Mouse (Mus musculus) lung, embryonic 14.5 days (tissue): ENCODE results near the gene Mrc1. TPM values are rescaled to one million over a fixed set of nuclear protein-coding genes. Genes with fewer than 3 reads are reported as not detected.

ENCODE experiments used
- ATAC-seq: fragments of 200-750 bp; cut with Nextera tagmentation; 2 replicates; pipeline ENCODE4 v1.8.0; 2017; ENCODE audit warnings: mild to moderate bottlenecking, moderate TSS enrichment, moderate library complexity; ENCODE audit not compliant: insufficient read depth
- DNase-seq: peaks from one replicate; pipeline ENCODE4 v3.0.0-alpha.2; 2015
- H3K27ac ChIP-seq: fragments of 300-500 bp; sonication (generic); 2 replicates; pipeline ENCODE4 v1.5.1; 2014; ENCODE audit warnings: low read depth, mild to moderate bottlenecking, moderate library complexity
- H3K27me3 ChIP-seq: fragments of 300-500 bp; sonication (generic); 2 replicates; pipeline ENCODE4 v1.6.1; 2014; ENCODE audit warnings: low read length, control low read depth; ENCODE audit not compliant: insufficient read depth
- H3K36me3 ChIP-seq: fragments of 300-500 bp; sonication (generic); 2 replicates; pipeline ENCODE4 v1.6.1; 2014; ENCODE audit warnings: control low read depth; ENCODE audit not compliant: insufficient read depth
- H3K4me1 ChIP-seq: fragments of 300-500 bp; sonication (generic); 2 replicates; pipeline ENCODE4 v1.6.1; 2014; ENCODE audit warnings: antibody characterized with exemption, control low read depth; ENCODE audit not compliant: insufficient read depth
- H3K4me2 ChIP-seq: fragments of 300-500 bp; sonication (generic); 2 replicates; pipeline ENCODE4 v1.6.1; 2014; ENCODE audit warnings: mild to moderate bottlenecking
- H3K4me3 ChIP-seq: fragments of 300-500 bp; sonication (generic); 2 replicates; pipeline ENCODE4 v1.5.1; 2014; ENCODE audit warnings: low read depth, low read length
- H3K9ac ChIP-seq: fragments of 300-500 bp; sonication (generic); 2 replicates; pipeline ENCODE4 v1.6.1; 2014
- H3K9me3 ChIP-seq: fragments of 300-500 bp; sonication (generic); 2 replicates; pipeline ENCODE4 v1.6.1; 2016; ENCODE audit warnings: low read depth, low read length, control low read depth
- CTCF ChIP-seq: IDR thresholded peaks from 2 replicates; pipeline ENCODE4 v1.5.1; 2016; ENCODE audit warnings: antibody characterized with exemption, low read depth
- WGBS: fragments of 180-500 bp; shearing (Covaris S2); extraction: QIAGEN DNeasy Blood & Tissue Kit; methylation state at CpG from one replicate; pipeline ENCODE4 v1.1.7; 2014; 5-methylcytosine and 5-hydroxymethylcytosine counted together
- microRNA counts: library from miRNA; unstranded; fragments of <30 nt; microRNA quantifications from one replicate; lab custom pipeline; 2016
- microRNA-seq: library from miRNA; unstranded; fragments of <30 nt; microRNA quantifications from one replicate; pipeline ENCODE4, GENCODE M21; 2016; ENCODE audit warnings: borderline number of aligned reads
- polyA plus RNA-seq: library from polyadenylated mRNA; unstranded; fragments of >200 nt; fragmentation: Nextera tagmentation; extraction: Ambion mirVana; gene quantifications from 2 replicates; pipeline ENCODE4 v1.2.1, GENCODE M21; 2014

Mrc1 gene
- polyA plus RNA-seq, 1 experiment from 2014 or later, result 7.8 TPM

GRCm38 (mm10) chr2:14341652-14342308 lies 112.6 kb downstream of the Mrc1 start:
- H3K4me2 ChIP-seq, result peak overlapping the region; percentile 40

DNA sequence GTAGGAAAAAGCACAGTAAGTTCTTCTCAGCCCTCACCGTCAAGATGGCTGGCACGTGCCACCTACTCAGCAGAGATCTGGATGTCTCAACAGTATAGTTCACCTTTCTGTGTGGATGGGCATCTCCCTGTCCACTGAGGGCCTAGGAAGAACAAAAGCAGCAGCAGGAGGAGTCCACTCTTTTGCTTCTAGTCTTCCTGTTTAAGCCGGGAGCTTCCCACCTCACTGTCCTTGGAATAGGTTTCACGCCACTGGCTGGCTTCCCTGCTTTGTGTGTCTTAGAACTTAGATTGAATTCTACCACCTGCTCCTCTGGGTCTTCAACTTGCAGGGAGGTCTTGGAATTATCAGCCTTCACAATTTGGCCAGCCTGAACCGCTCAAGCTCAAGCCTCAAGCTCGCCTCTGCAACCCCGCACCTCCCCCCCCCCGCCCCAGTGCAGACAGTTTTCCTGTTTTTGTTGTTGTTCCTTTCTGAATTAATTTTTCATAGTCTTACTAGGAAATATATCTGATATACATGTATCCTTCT lies 113.2 kb downstream of the Mrc1 start:
- Histone ChIP-seq H3K4me1 (no peaks in the 10 kb centered on the region), H3K4me3 (no peak overlapping the region), H3K9me3 (no peaks in the 10 kb centered on the region), H3K27me3 (no peaks in the 10 kb centered on the region), H3K9ac (no peak overlapping the region), H3K27ac (peak overlapping the region; percentile 88), H3K36me3 (no peaks in the 10 kb centered on the region), H3K4me2 (peak overlapping the region; percentile 40)
- no peak for TF ChIP-seq CTCF
- ATAC-seq, result peak; percentile 47; the same call in 1 of the 2 replicates
- 66% methylated on average over 8 of the region's 8 CpGs for WGBS
- peak; percentile 61 for DNase-seq

More at GRCm38 (mm10) chr2:14341652-14342308, 112.6 kb downstream of the Mrc1 start:
- TF ChIP-seq CTCF, result no peak
- no peak overlapping the region for H3K9ac ChIP-seq
- no peak overlapping the region for H3K4me3 ChIP-seq
- H3K27me3 ChIP-seq, result no peaks in the 10 kb centered on the region
- peak; percentile 99 for ATAC-seq
- 26% methylated on average over 14 of the region's 14 CpGs for WGBS
- no peaks in the 10 kb centered on the region for H3K36me3 ChIP-seq
- H3K27ac ChIP-seq, result peak overlapping the region; percentile 88
- no peaks in the 10 kb centered on the region for H3K9me3 ChIP-seq
- DNase-seq, result peak; percentile 96
- no peaks in the 10 kb centered on the region for H3K4me1 ChIP-seq

MicroRNAs within 50 kb of the gene (microRNA counts, 519-probe panel; counts per million panel counts)
- microRNA mmu-miR-511 (lab: Ali Mortazavi, UCI), result 30.5 counts per million

Small RNAs within 50 kb of the gene (microRNA-seq; reads per million reads assigned to microRNA genes)
- 6.7 reads per million, percentile 21 among the genes with 10 or more reads in this experiment for gene Mir511

Other genes starting within 250 kb of the Mrc1 start
- gene Hacd1, start 173.3 kb upstream of the Mrc1 start, polyA plus RNA-seq, result 92.3 and 94.1 TPM in 2 replicates
- 72.2 and 80.2 TPM in 2 replicates for gene Stam, start 155.3 kb upstream of the Mrc1 start, polyA plus RNA-seq
- 0.09 TPM in 1 of 2 replicates, not detected in the other for gene Tmem236, start 54.9 kb upstream of the Mrc1 start, polyA plus RNA-seq
- gene Slc39a12, start 158.9 kb downstream of the Mrc1 start, polyA plus RNA-seq, result 0.09 and 0.11 TPM in 2 replicates